Mouse (Mus musculus): Measurements from ENCODE around the gene Kcnv2. TPM values are rescaled to one million over a fixed set of nuclear protein-coding genes. Genes with fewer than 3 reads are reported as not detected.

The Kcnv2 gene
- polyA plus RNA-seq, 1 experiment from 2014 or later, result not detected

GRCm38 (mm10) chr19:27322911-27323627, 681 bp downstream of the Kcnv2 start:
- ChIA-PET POLR2A (no interaction called here), CTCF (no interaction called here)
- in situ Hi-C loops (cut with MboI; ENCODE audit: low pct_unique_long_range_greater_than_20kb), result no loop called here
- no peak for ATAC-seq
- peaks cover 7% of the 10 kb centered on the region for H3K27me3 ChIP-seq
- no peak for TF ChIP-seq CTCF (IDR thresholded peaks at IDR 0.05)
- no peak for DNase-seq (ENCODE audit: low read depth, low spot score)

DNA sequence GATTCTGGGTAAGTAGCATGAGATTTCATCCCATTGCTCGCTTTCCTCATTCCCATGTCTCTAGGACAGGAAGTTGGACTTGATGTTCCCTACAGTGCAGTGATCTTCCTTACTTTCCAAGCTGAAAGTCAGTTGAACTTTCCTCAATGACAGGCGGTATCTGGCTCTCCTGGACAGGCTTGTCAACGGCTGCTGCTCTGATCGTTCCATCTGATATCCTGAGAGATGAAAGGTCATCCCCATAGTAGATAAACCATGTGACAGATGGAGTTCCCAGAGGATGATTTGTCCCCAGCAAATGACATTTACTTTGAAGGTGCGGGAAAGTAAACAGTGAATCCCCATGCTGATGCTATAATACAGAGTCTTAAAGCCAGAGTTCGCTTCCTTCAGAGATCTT, 3.2 kb downstream of the Kcnv2 start:
- POLR2A ChIA-PET, result no interaction called here
- no peak for DNase-seq (ENCODE audit: low read depth, low spot score)
- no peak for TF ChIP-seq CTCF (IDR thresholded peaks at IDR 0.05)
- CTCF ChIA-PET, result interaction anchor here (3.1 kb wide), 1 partner anchor 12 kb away, joined by 14 read pairs; no protein-coding TSS in a partner anchor
- in situ Hi-C loops (cut with MboI; ENCODE audit: low pct_unique_long_range_greater_than_20kb), result no loop called here
- no peak for ATAC-seq
- no peaks in the 10 kb centered on the region for H3K27me3 ChIP-seq

- no peaks in the 10 kb centered on the region for H3K27me3 ChIP-seq
- ATAC-seq (no peak), DNase-seq (ENCODE audit: low read depth, low spot score) (no peak)
- POLR2A ChIA-PET, result no interaction called here
- no peak for TF ChIP-seq CTCF (IDR thresholded peaks at IDR 0.05)
- CTCF ChIA-PET, result interaction anchor here (3.1 kb wide), 1 partner anchor 10 kb away, joined by 14 read pairs; no protein-coding TSS in a partner anchor
- in situ Hi-C loops (cut with MboI; ENCODE audit: low pct_unique_long_range_greater_than_20kb), result no loop called here
Observed at GRCm38 (mm10) chr19:27327569-27327968, 5.2 kb downstream of the Kcnv2 start.

DNA sequence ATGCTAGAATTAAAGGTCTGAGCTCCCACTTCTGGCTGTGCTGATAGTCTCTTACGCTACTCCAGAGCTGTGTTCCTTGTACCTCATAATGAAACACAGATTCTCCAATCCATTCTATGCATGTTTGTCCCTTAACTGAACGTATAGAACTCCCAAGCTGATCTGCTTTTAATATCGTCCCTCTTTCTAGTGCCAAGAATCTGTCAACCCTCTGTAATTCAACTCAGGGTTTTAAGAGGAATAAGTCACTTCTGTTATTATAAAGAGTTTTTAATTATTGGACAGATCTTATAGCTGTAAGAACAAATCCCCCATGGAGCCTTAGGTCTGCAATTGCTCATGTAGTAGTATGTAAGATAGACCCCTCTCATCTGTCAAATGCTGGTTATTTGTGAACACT, 5.8 kb downstream of the Kcnv2 start:
- no peaks in the 10 kb centered on the region for H3K27me3 ChIP-seq
- DNase-seq (ENCODE audit: low read depth, low spot score), result no peak
- in situ Hi-C loops (cut with MboI; ENCODE audit: low pct_unique_long_range_greater_than_20kb), result no loop called here
- no peak for TF ChIP-seq CTCF (IDR thresholded peaks at IDR 0.05)
- ChIA-PET CTCF (interaction anchor here (3.1 kb wide), 1 partner anchor 9 kb away, joined by 14 read pairs; no protein-coding TSS in a partner anchor), POLR2A (no interaction called here)
- no peak for ATAC-seq

- CTCF ChIA-PET, result interaction anchor here (3.1 kb wide), 1 partner anchor 8 kb away, joined by 14 read pairs; no protein-coding TSS in a partner anchor
Observed at GRCm38 (mm10) chr19:27328644-27329043, 6.3 kb downstream of the Kcnv2 start.

GRCm38 (mm10) chr19:27332207-27332794, 9.9 kb downstream of the Kcnv2 start:
- ChIA-PET POLR2A (interaction anchor here (0.6 kb wide), 1 partner anchor 467 kb away, joined by 3 read pairs; no protein-coding TSS in a partner anchor), CTCF (interaction anchor here (1.1 to 1.7 kb wide), 4 partner anchors 14 to 558 kb away, joined by 3 to 5 read pairs (median 3); no protein-coding TSS in a partner anchor)
- TF ChIP-seq CTCF (IDR thresholded peaks at IDR 0.05), result no peak
- DNase-seq (ENCODE audit: low read depth, low spot score) (no peak), ATAC-seq (no peak)
- in situ Hi-C loops (cut with MboI; ENCODE audit: low pct_unique_long_range_greater_than_20kb), result no loop called here
- H3K27me3 ChIP-seq, result no peaks in the 10 kb centered on the region

More at GRCm38 (mm10) chr19:27328644-27329043, 6.3 kb downstream of the Kcnv2 start:
- POLR2A ChIA-PET, result no interaction called here
- H3K27me3 ChIP-seq, result no peaks in the 10 kb centered on the region
- ATAC-seq (no peak), DNase-seq (ENCODE audit: low read depth, low spot score) (no peak)
- in situ Hi-C loops (cut with MboI; ENCODE audit: low pct_unique_long_range_greater_than_20kb), result no loop called here
- TF ChIP-seq CTCF (IDR thresholded peaks at IDR 0.05), result no peak

DNA sequence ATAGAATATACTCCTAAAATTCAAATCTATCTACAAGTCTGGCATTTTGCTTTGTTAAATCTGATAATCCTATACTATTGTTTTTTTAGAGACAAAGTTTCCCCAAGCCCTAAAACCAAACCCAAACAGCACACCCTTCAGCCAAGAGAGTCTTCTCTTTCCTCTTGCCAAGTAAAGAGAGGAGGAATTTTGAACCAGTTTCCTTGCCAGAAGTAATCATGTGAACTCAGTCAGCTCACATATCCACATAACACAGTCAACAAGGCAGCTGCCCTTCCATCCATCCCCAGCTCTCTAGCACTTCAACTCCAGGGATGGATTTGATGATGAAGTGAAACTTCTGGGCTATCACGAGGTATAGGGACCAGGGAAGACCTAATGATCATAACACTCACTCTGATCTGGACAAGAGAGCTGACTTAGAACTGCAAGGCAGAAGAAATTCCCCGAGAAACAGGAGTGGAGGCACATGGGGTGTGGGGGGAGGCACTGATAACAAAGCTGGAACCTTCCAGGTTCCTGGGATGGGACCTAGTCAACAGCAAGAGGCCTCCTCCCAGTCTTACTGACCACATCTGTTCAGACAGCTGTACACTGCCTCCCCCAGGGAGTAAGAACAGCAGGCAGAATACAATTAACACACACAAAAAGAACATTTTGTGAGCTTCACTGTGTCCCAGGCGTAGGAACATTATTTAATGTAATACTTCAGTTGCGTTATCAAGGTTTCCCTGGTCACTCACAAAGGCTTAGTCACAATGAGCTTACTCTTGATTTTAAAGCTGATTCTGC, 13.9 kb downstream of the Kcnv2 start:
- no peak for TF ChIP-seq CTCF (IDR thresholded peaks at IDR 0.05)
- no peak for DNase-seq (ENCODE audit: low read depth, low spot score)
- POLR2A ChIA-PET, result no interaction called here
- CTCF ChIA-PET, result interaction anchor here (0.7 to 3.9 kb wide), 5 partner anchors 9 to 212 kb away, joined by 3 to 14 read pairs (median 4); no protein-coding TSS in a partner anchor
- ATAC-seq, result no peak
- in situ Hi-C loops (cut with MboI; ENCODE audit: low pct_unique_long_range_greater_than_20kb), result no loop called here
- H3K27me3 ChIP-seq, result no peaks in the 10 kb centered on the region

- no peaks in the 10 kb centered on the region for H3K27me3 ChIP-seq
- no peak for ATAC-seq
- ChIA-PET CTCF (no interaction called here), POLR2A (no interaction called here)
- DNase-seq (ENCODE audit: low read depth, low spot score), result no peak
- TF ChIP-seq CTCF (IDR thresholded peaks at IDR 0.05), result no peak
- in situ Hi-C loops (cut with MboI; ENCODE audit: low pct_unique_long_range_greater_than_20kb), result no loop called here
Observed at GRCm38 (mm10) chr19:27346501-27346900, 24.1 kb downstream of the Kcnv2 start.

DNA sequence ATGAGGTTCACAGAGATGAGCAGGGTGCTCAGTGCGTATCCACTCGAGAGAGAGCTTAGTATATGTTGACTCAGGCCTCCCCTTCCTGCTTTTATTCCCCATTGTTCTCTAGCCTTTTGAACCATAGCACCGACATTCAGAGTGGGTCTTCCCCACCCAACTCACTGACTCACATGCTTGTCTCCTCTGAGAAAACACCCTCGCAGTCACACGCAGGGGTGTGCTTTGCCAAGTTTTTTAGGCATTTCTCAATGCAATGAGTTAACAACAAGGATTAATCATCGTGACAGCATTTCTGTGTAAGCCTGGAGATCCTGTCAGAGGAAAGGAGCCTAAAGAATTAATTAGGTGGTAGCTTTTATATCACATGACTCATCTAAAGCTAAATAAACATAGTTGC, 29.3 kb downstream of the Kcnv2 start:
- no peaks in the 10 kb centered on the region for H3K27me3 ChIP-seq
- CTCF ChIA-PET, result interaction anchor here (2.2 kb wide), 1 partner anchor 27 kb away, joined by 4 read pairs; no protein-coding TSS in a partner anchor
- ATAC-seq (peak; percentile 93), DNase-seq (ENCODE audit: low read depth, low spot score) (peak; percentile 95)
- TF ChIP-seq CTCF (IDR thresholded peaks at IDR 0.05), result no peak
- POLR2A ChIA-PET, result no interaction called here
- in situ Hi-C loops (cut with MboI; ENCODE audit: low pct_unique_long_range_greater_than_20kb), result no loop called here

DNA sequence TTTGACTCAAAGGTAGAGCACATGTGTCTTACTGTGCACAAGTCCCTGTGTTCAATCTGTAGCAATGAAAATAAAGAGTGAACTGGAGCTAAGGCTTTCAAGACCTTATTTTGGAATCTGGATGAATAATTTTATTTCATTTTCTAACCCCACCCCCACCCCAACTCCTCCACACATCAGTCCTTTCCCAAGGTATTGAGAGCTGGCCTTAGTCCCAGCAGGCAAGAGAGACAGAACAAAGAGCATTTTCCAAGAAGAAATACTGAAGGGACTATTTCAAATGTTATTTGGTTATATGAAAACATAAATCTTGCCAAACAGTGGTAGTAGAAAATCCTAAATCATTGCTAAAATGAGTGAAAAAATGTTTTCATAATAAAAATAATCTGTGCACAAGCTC, 38.0 kb downstream of the Kcnv2 start:
- TF ChIP-seq CTCF (IDR thresholded peaks at IDR 0.05), result no peak
- ChIA-PET CTCF (no interaction called here), POLR2A (interaction anchor here (0.8 kb wide), 1 partner anchor 630 kb away, joined by 4 read pairs; no protein-coding TSS in a partner anchor)
- no peak for DNase-seq (ENCODE audit: low read depth, low spot score)
- peaks cover 9% of the 10 kb centered on the region for H3K27me3 ChIP-seq
- in situ Hi-C loops (cut with MboI; ENCODE audit: low pct_unique_long_range_greater_than_20kb), result no loop called here
- ATAC-seq, result no peak
